Mouse (Mus musculus): ENCODE measurements around the gene Ifngr2. TPM values are rescaled to one million over a fixed set of nuclear protein-coding genes. Genes with fewer than 3 reads are reported as not detected.

Gene Ifngr2
- total and polyA plus RNA-seq, 2 experiments from 2014 or later = 75.1 to 141 TPM

DNA sequence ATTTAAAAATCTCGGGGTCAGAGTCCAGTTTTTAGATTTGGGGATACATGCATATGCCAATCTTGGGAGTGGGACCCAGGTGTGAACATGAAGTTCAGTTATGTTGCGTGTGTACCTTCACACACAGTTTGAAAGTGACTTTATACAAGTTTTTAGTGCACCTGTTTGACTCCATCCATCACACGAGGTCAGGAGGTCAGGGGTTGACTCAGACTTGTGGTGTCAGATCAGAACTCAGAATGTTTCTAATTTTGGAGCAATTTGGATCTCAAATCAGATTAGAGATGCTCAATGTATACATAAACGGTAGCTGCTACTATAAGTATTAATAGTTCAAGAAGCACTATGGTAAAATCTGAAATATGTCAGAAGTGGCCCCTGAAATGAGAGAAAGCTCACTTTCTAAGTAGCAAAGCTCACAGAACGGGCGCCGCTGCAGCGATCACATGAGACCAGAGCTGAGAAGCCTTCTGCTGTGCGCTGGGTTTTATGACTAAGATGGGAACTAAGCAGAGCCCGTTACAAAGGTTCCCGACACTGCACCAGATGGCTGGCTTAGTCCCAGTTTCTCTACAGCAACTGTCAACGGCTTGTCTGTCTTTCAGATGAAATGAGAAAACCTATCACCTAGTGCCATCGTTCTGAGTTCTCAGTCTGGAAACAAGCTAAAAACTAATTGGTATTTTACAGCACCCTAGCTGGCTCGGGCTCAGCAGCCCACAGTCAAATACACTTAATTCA is 32.3 kb downstream of the Ifngr2 start:
- Histone ChIP-seq H3K4me2 (ENCODE audit: low read depth, low read length, poor library complexity, severe bottlenecking) (no peak overlapping the region), H3K9me3 (ENCODE audit: low read length) (no peaks in the 10 kb centered on the region), H3K9ac (replicated peaks; ENCODE audit: low read length, poor library complexity, severe bottlenecking) (no peak overlapping the region), H3K27me3 (ENCODE audit: insufficient read depth, low read length) (no peaks in the 10 kb centered on the region), H3K36me3 (ENCODE audit: insufficient read depth, low read length) (peaks cover 36% of the 10 kb centered on the region), H3K4me1 (ENCODE audit: insufficient read depth, low read length) (no peaks in the 10 kb centered on the region), H3K4me3 (ENCODE audit: low read depth, low read length) (no peak overlapping the region), H3K27ac (ENCODE audit: low read depth, low read length) (no peak overlapping the region)
- TF ChIP-seq CTCF (IDR thresholded peaks at IDR 0.05) = no peak
- 83% methylated on average over 14 of the region's 14 CpGs for WGBS
- DNase-seq (ENCODE audit: low spot score) (peak; percentile 36), ATAC-seq (ENCODE audit: low FRiP score) (no peak)

DNA sequence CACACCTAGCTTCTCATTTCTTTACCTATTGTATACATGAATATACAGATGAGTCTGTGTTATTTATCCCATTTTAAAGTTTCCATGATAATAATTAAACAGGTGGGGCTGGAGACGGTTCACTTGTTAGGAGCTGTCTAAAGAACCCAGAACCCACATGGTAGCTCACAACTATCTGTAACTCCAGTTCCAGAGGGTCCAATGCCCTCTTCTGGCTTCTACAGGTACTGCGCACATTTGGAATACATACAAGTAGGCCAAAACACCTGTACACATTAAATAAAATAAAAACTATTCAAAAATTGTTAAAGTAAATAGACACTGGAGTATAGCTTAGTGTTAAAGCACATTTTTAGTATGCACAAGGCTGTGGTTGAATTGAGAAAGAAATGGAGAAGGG is 35.4 kb downstream of the Ifngr2 start:
- ATAC-seq (ENCODE audit: low FRiP score) (no peak), DNase-seq (ENCODE audit: low spot score) (peak; percentile 48)
- Histone ChIP-seq H3K4me2 (ENCODE audit: low read depth, low read length, poor library complexity, severe bottlenecking) (no peak overlapping the region), H3K4me1 (ENCODE audit: insufficient read depth, low read length) (no peaks in the 10 kb centered on the region), H3K9me3 (ENCODE audit: low read length) (no peaks in the 10 kb centered on the region), H3K27ac (ENCODE audit: low read depth, low read length) (no peak overlapping the region), H3K36me3 (ENCODE audit: insufficient read depth, low read length) (peaks cover 28% of the 10 kb centered on the region), H3K4me3 (ENCODE audit: low read depth, low read length) (no peak overlapping the region), H3K9ac (replicated peaks; ENCODE audit: low read length, poor library complexity, severe bottlenecking) (no peak overlapping the region), H3K27me3 (ENCODE audit: insufficient read depth, low read length) (no peaks in the 10 kb centered on the region)
- 74% methylated on average over 2 of the region's 2 CpGs for WGBS
- peak; percentile 73 for TF ChIP-seq CTCF (IDR thresholded peaks at IDR 0.05)

DNA sequence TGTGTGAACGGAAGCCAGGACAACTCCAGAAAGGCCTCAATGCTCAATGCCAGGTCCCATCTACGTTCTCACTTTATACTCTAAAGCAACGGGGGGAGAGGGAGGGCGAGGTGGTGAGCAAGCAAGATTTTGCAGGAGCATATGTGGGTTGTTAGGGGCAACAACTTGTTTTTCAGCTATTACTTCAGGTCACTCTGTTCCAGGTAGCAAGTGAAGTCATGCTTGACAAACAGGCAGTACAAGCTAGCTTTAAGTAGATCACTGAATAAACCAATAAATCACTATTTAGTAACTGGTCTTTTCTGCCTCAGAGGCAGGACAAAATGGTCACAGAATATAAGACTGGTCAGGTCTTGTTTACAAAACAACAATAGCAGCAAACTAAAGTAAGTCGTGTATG is 38.7 kb downstream of the Ifngr2 start:
- H3K4me2 ChIP-seq (ENCODE audit: low read depth, low read length, poor library complexity, severe bottlenecking) = no peak overlapping the region
- DNase-seq (ENCODE audit: low spot score) (no peak), ATAC-seq (ENCODE audit: low FRiP score) (no peak)
- no peak for TF ChIP-seq CTCF (IDR thresholded peaks at IDR 0.05)
- 94% methylated on average over 5 of the region's 5 CpGs for WGBS
- no peaks in the 10 kb centered on the region for H3K4me1 ChIP-seq (ENCODE audit: insufficient read depth, low read length)
- H3K9ac ChIP-seq (replicated peaks; ENCODE audit: low read length, poor library complexity, severe bottlenecking) = no peak overlapping the region
- peaks cover 20% of the 10 kb centered on the region for H3K36me3 ChIP-seq (ENCODE audit: insufficient read depth, low read length)
- no peaks in the 10 kb centered on the region for H3K9me3 ChIP-seq (ENCODE audit: low read length)
- no peaks in the 10 kb centered on the region for H3K27me3 ChIP-seq (ENCODE audit: insufficient read depth, low read length)
- H3K4me3 ChIP-seq (ENCODE audit: low read depth, low read length) = no peak overlapping the region
- no peak overlapping the region for H3K27ac ChIP-seq (ENCODE audit: low read depth, low read length)

DNA sequence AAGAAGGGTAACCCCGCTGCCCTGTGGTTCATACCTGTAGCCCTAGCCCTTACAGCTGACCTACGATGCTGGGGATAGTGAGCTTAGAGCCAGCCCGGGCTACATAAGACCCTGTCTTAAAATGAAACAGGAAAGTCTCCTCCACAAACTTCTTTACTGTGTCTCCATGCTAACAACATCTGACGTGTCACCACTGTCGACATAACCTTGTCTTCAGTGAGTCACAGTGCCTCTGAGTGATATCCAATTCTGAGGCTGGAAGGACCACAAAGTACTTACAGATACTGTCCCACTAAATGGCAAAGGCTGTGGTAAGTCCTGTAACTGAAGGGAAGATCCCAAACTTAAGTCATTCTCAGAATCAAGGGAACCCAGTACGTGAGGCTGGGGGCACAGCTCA is 39.4 kb downstream of the Ifngr2 start:
- H3K36me3 ChIP-seq (ENCODE audit: insufficient read depth, low read length) = peaks cover 16% of the 10 kb centered on the region
- no peaks in the 10 kb centered on the region for H3K27me3 ChIP-seq (ENCODE audit: insufficient read depth, low read length)
- ATAC-seq (ENCODE audit: low FRiP score) (no peak), DNase-seq (ENCODE audit: low spot score) (no peak)
- no peak overlapping the region for H3K9ac ChIP-seq (replicated peaks; ENCODE audit: low read length, poor library complexity, severe bottlenecking)
- no peak overlapping the region for H3K4me3 ChIP-seq (ENCODE audit: low read depth, low read length)
- H3K27ac ChIP-seq (ENCODE audit: low read depth, low read length) = no peak overlapping the region
- TF ChIP-seq CTCF (IDR thresholded peaks at IDR 0.05) = no peak
- H3K9me3 ChIP-seq (ENCODE audit: low read length) = no peaks in the 10 kb centered on the region
- 90% methylated on average over 6 of the region's 6 CpGs for WGBS
- H3K4me1 ChIP-seq (ENCODE audit: insufficient read depth, low read length) = no peaks in the 10 kb centered on the region
- H3K4me2 ChIP-seq (ENCODE audit: low read depth, low read length, poor library complexity, severe bottlenecking) = no peak overlapping the region

DNA sequence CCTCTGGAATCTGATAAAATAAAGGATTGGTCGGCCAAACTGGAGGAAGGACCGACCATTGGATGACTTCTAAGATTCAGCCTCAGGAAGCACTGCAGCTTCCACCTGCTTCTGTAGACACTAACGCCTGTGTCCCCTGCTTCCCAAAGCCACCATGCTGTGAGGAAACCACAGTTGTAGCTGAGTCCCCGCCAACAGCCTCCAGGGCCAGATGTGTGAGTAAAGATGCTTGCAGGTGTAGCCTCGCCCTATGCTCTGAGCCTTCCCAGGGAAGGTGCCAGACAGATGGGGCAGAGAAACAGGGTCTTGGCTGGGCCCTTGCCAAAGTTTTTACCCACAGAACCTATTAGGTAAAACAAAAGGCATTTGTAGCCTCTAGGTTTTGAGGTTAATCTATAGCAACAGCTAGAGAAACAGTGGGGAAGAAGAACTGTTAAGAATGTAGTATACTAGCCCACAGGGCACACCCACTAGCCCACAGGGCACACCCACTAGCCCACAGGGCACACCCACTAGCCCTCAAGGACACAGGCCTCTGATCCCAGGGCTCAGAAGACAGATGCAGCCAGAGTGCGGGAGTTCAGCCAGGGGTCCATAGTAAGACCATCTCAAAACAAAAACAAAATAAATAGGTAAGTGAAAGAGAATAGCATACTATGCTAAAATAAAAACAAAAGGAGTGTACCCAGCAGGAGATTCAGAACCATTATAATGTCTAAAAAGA is 41.0 kb downstream of the Ifngr2 start:
- Histone ChIP-seq H3K9ac (replicated peaks; ENCODE audit: low read length, poor library complexity, severe bottlenecking) (no peak overlapping the region), H3K27me3 (ENCODE audit: insufficient read depth, low read length) (no peaks in the 10 kb centered on the region), H3K4me2 (ENCODE audit: low read depth, low read length, poor library complexity, severe bottlenecking) (no peak overlapping the region), H3K4me3 (ENCODE audit: low read depth, low read length) (no peak overlapping the region), H3K9me3 (ENCODE audit: low read length) (no peaks in the 10 kb centered on the region), H3K4me1 (ENCODE audit: insufficient read depth, low read length) (no peaks in the 10 kb centered on the region), H3K36me3 (ENCODE audit: insufficient read depth, low read length) (peaks cover 15% of the 10 kb centered on the region; the same call in 1 of the 2 replicates), H3K27ac (ENCODE audit: low read depth, low read length) (no peak overlapping the region)
- WGBS = 62% methylated on average over 6 of the region's 6 CpGs
- ATAC-seq (ENCODE audit: low FRiP score) (no peak), DNase-seq (ENCODE audit: low spot score) (no peak)
- TF ChIP-seq CTCF (IDR thresholded peaks at IDR 0.05) = no peak

DNA sequence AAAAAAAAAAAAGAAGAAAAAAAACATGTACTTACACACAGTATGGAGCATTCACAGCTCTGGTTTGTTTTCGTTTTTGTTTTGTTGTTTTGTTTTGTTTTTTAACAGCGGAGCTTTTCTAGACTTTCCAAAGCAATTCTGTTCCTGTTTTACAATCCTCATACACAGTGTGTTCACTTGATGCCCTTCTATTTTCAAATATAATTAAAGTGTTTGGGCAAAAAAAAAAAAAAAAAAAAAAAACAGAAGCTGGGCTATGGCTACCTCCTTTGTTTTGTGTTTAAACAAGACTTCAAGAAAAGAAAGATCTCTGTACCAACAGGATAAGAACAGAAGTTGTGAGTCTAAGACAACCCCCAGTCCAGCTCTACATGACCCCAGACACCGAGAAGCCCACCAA is 41.8 kb downstream of the Ifngr2 start:
- DNase-seq (ENCODE audit: low spot score) (no peak), ATAC-seq (ENCODE audit: low FRiP score) (no peak)
- H3K4me1 ChIP-seq (ENCODE audit: insufficient read depth, low read length) = no peaks in the 10 kb centered on the region
- WGBS = 90% methylated on average over 3 of the region's 3 CpGs
- no peak for TF ChIP-seq CTCF (IDR thresholded peaks at IDR 0.05)
- H3K4me3 ChIP-seq (ENCODE audit: low read depth, low read length) = no peak overlapping the region
- H3K9me3 ChIP-seq (ENCODE audit: low read length) = no peaks in the 10 kb centered on the region
- H3K4me2 ChIP-seq (ENCODE audit: low read depth, low read length, poor library complexity, severe bottlenecking) = no peak overlapping the region
- no peak overlapping the region for H3K27ac ChIP-seq (ENCODE audit: low read depth, low read length)
- H3K27me3 ChIP-seq (ENCODE audit: insufficient read depth, low read length) = no peaks in the 10 kb centered on the region
- H3K9ac ChIP-seq (replicated peaks; ENCODE audit: low read length, poor library complexity, severe bottlenecking) = no peak overlapping the region
- H3K36me3 ChIP-seq (ENCODE audit: insufficient read depth, low read length) = peaks cover 16% of the 10 kb centered on the region; the same call in 1 of the 2 replicates

Data from midbrain, postnatal 0 days (tissue).